Mouse (Mus musculus) stomach, embryonic 16.5 days (tissue): ENCODE measurements at regions not wholly inside any gene's neighbourhood (a gene's known extent, or its start where the extent isn't known, plus 50 kb on each side); places are given as distances from the start of the nearest gene placed in this dataset.
A peak's percentile ranks its signal among the peaks of the same experiment; 100 is the strongest.

ENCODE experiments used
- ATAC-seq: fragments of 200-750 bp; cut with Nextera tagmentation; 2 replicates; pipeline ENCODE4 v1.8.0; 2017; ENCODE audit warnings: moderate number of reproducible peaks, moderate TSS enrichment; ENCODE audit not compliant: insufficient read depth, low FRiP score
- H3K27ac ChIP-seq: fragments of 300-500 bp; sonication (generic); 2 replicates; pipeline ENCODE4 v1.5.1; 2014; ENCODE audit warnings: low read length
- H3K27me3 ChIP-seq: fragments of 300-500 bp; sonication (generic); 2 replicates; pipeline ENCODE4 v1.6.1; 2014; ENCODE audit warnings: low read length, control low read depth, mixed read lengths; ENCODE audit not compliant: control insufficient read depth, insufficient read depth
- H3K36me3 ChIP-seq: fragments of 300-500 bp; sonication (generic); 2 replicates; pipeline ENCODE4 v1.6.1; 2014; ENCODE audit warnings: low read length; ENCODE audit not compliant: control insufficient read depth, insufficient read depth
- H3K4me1 ChIP-seq: fragments of 300-500 bp; sonication (generic); 2 replicates; pipeline ENCODE4 v1.6.1; 2014; ENCODE audit warnings: low read length, control low read depth, mixed read lengths; ENCODE audit not compliant: control insufficient read depth, insufficient read depth
- H3K4me2 ChIP-seq: fragments of 300-500 bp; sonication (generic); 2 replicates; pipeline ENCODE4 v1.6.1; 2014; ENCODE audit warnings: low read depth, low read length, mixed read lengths
- H3K4me3 ChIP-seq: fragments of 300-500 bp; sonication (generic); replicated peaks from 2 replicates; pipeline ENCODE4 v1.5.1; 2014; ENCODE audit warnings: mild to moderate bottlenecking, low read length
- H3K9ac ChIP-seq: fragments of 300-500 bp; sonication (generic); 2 replicates; pipeline ENCODE4 v1.6.1; 2014; ENCODE audit warnings: low read length
- H3K9me3 ChIP-seq: fragments of 300-500 bp; sonication (generic); replicated peaks from 2 replicates; pipeline ENCODE4 v1.6.1; 2016; ENCODE audit warnings: low read length, control low read depth; ENCODE audit not compliant: control insufficient read depth
- WGBS: fragments of 180-500 bp; shearing (Covaris S2); extraction: QIAGEN DNeasy Blood & Tissue Kit; methylation state at CpG from one replicate; pipeline ENCODE4 v1.1.7; 2014; 5-methylcytosine and 5-hydroxymethylcytosine counted together

- 84% methylated on average over 4 of the region's 4 CpGs for WGBS
- ATAC-seq = no peak
- H3K27me3 ChIP-seq = no peaks in the 10 kb centered on the region
- H3K4me1 ChIP-seq = peaks cover 2% of the 10 kb centered on the region; the same call in 1 of the 2 replicates
- no peak overlapping the region for H3K9ac ChIP-seq
- no peaks in the 10 kb centered on the region for H3K9me3 ChIP-seq
- no peak overlapping the region for H3K27ac ChIP-seq
- no peak overlapping the region for H3K4me3 ChIP-seq
- no peak overlapping the region for H3K4me2 ChIP-seq
- H3K36me3 ChIP-seq = no peaks in the 10 kb centered on the region
These were observed 68.5 kb upstream of the Atp1a1 start for GRCm38 (mm10) chr3:101672943-101673342.

DNA sequence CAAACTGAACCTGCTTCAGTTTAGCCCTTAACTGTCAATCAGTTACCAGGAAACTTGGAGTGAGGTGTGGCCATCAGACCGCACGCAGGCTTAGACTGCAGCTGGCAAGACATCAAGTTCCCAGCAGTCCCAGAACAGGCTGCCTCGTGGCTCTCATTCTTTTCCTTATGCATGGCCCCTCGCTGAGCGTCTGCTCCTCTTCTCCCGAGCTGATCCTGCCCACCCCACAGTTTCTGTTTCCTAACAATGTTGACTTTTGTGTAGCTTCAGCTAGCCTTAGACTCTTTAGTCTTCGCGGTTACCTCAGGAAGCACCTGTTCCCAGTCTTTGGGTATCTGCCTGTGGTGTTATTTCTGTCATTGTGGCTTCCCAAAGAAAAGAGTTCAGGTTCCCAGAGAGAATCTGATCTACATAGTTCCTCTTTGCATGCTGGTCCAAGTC lies 66.1 kb upstream of the Atp1a1 start:
- H3K4me1 ChIP-seq = peaks cover 5% of the 10 kb centered on the region; the same call in 1 of the 2 replicates
- peak; percentile 61 for ATAC-seq
- no peaks in the 10 kb centered on the region for H3K9me3 ChIP-seq
- WGBS = 33% methylated on average over 8 of the region's 8 CpGs
- no peak overlapping the region for H3K9ac ChIP-seq
- no peak overlapping the region for H3K27ac ChIP-seq
- H3K36me3 ChIP-seq = no peaks in the 10 kb centered on the region
- H3K4me3 ChIP-seq = no peak overlapping the region
- no peaks in the 10 kb centered on the region for H3K27me3 ChIP-seq
- H3K4me2 ChIP-seq = no peak overlapping the region

DNA sequence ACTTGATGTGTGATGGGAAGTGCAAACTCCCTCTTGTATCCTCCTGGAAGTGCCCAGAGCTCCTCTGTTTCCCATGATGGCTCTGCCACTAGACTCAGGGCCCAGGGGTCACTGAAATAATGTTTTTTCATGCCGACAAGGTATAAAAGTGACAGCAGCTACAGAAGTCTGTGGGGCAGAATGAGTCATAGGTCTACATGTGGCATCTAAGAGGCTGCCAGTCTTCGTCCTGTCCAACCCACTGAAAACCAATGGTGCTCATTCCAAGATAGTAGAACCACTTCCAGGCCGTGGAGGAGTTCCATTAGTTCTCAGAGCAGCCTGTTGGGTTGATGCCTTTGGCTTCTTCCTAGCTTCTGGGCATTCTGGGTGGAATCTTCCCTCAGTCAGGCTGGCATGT lies 65.3 kb upstream of the Atp1a1 start:
- H3K9ac ChIP-seq = no peak overlapping the region
- no peak for ATAC-seq

GRCm38 (mm10) chr3:101667767-101668387 lies 63.4 kb upstream of the Atp1a1 start:
- Histone ChIP-seq H3K4me3 (peak overlapping the region; percentile 9; the same call in 1 of the 2 replicates), H3K27me3 (no peaks in the 10 kb centered on the region), H3K4me1 (peaks cover 5% of the 10 kb centered on the region; the same call in 1 of the 2 replicates), H3K9ac (peak overlapping the region; percentile 58), H3K27ac (peak overlapping the region; percentile 97), H3K36me3 (no peaks in the 10 kb centered on the region), H3K4me2 (peak overlapping the region; percentile 42), H3K9me3 (no peaks in the 10 kb centered on the region)
- 69% methylated on average over 10 of the region's 10 CpGs for WGBS
- ATAC-seq = peak; percentile 15; the same call in 1 of the 2 replicates

More for the DNA sequence above, 65.3 kb upstream of the Atp1a1 start:
- no peaks in the 10 kb centered on the region for H3K36me3 ChIP-seq
- H3K4me3 ChIP-seq = no peak overlapping the region
- H3K27ac ChIP-seq = no peak overlapping the region
- WGBS = 84% methylated on average over 3 of the region's 3 CpGs
- H3K9me3 ChIP-seq = no peaks in the 10 kb centered on the region
- no peaks in the 10 kb centered on the region for H3K27me3 ChIP-seq
- no peak overlapping the region for H3K4me2 ChIP-seq
- H3K4me1 ChIP-seq = peaks cover 5% of the 10 kb centered on the region; the same call in 1 of the 2 replicates

DNA sequence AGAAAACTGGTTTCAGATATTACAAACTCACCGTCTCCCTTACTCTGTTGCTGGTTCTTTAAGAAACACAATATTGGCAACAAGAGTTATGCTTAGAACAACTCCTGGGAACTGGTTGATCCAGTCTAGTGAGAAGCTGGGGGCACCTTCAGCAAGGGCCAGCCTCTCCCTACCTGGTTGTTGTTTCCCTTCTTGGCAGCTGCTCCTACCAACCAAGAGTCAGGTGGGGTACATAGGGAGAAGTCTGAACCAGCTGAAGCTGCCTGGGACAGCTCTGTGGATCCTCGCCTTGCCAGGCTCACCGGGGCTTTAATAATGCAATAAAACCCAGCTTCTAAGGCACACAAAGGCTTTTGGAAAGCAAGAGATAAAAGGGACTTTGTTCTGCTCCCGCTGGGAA lies 62.7 kb upstream of the Atp1a1 start:
- H3K4me1 ChIP-seq = peaks cover 5% of the 10 kb centered on the region; the same call in 1 of the 2 replicates
- H3K27ac ChIP-seq = peak overlapping the region; percentile 97
- no peaks in the 10 kb centered on the region for H3K9me3 ChIP-seq
- no peaks in the 10 kb centered on the region for H3K36me3 ChIP-seq
- H3K4me2 ChIP-seq = peak overlapping the region; percentile 42
- WGBS = 47% methylated on average over 4 of the region's 4 CpGs
- ATAC-seq = peak; percentile 93
- H3K9ac ChIP-seq = peak overlapping the region; percentile 58
- H3K4me3 ChIP-seq = peak overlapping the region; percentile 9; the same call in 1 of the 2 replicates
- no peaks in the 10 kb centered on the region for H3K27me3 ChIP-seq

- peak overlapping the region; percentile 20; the same call in 1 of the 2 replicates for H3K4me2 ChIP-seq
- 75% methylated on average over 8 of the region's 8 CpGs for WGBS
These were observed 62.1 kb upstream of the Atp1a1 start for GRCm38 (mm10) chr3:101666583-101666982.

DNA sequence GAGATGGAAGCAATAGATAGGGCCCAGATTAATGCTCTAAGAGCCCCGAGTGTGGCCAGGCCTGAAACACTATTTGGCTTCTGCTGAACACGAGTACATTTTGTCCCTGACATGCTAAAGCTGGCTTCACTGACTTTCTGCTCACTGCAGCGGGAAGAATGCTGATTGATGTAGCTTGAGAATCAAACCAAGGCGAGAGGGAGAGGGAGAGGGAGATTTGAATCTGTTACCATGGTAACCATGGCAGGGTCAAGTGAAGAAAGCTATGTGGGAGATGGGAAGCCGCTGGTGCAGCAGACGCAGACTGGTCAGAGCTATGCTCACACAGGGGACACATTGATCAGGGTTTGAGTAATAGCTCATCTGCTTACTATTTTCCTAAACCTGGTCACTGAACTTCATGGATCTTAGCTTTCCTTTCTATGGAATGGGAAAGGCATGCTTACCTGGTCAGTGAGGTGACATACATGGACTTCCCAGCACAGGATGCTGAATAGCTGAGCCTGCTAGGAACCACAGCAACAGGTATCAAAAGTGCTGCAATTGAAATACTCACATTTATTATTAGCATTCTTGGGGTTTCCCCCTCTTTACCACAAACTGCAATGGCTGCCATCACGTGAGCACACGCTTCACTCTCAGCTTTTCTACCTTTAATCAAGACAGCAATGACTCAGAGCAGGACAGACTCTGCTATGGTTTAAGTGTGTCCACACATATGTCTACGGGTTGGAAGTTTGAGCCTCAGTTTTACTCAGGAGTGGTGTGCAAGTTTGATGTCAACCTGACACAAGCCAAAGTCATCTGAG lies 56.9 kb upstream of the Atp1a1 start:
- no peak overlapping the region for H3K27ac ChIP-seq
- no peaks in the 10 kb centered on the region for H3K9me3 ChIP-seq
- H3K4me2 ChIP-seq = no peak overlapping the region
- no peaks in the 10 kb centered on the region for H3K36me3 ChIP-seq
- H3K9ac ChIP-seq = no peak overlapping the region
- H3K4me1 ChIP-seq = peaks cover 3% of the 10 kb centered on the region; the same call in 1 of the 2 replicates
- H3K4me3 ChIP-seq = no peak overlapping the region
- 42% methylated on average over 9 of the region's 9 CpGs for WGBS
- peak; percentile 62 for ATAC-seq
- no peaks in the 10 kb centered on the region for H3K27me3 ChIP-seq

More at GRCm38 (mm10) chr3:101666583-101666982, 62.1 kb upstream of the Atp1a1 start:
- H3K4me3 ChIP-seq = no peak overlapping the region
- H3K4me1 ChIP-seq = peaks cover 5% of the 10 kb centered on the region; the same call in 1 of the 2 replicates
- H3K27me3 ChIP-seq = no peaks in the 10 kb centered on the region
- H3K9ac ChIP-seq = peak overlapping the region; percentile 29
- no peak for ATAC-seq
- peak overlapping the region; percentile 97 for H3K27ac ChIP-seq
- no peaks in the 10 kb centered on the region for H3K36me3 ChIP-seq
- no peaks in the 10 kb centered on the region for H3K9me3 ChIP-seq

- no peak overlapping the region for H3K27ac ChIP-seq
- no peak overlapping the region for H3K9ac ChIP-seq
- H3K36me3 ChIP-seq = no peaks in the 10 kb centered on the region
- no peak for ATAC-seq
- no peaks in the 10 kb centered on the region for H3K9me3 ChIP-seq
- peaks cover 3% of the 10 kb centered on the region; the same call in 1 of the 2 replicates for H3K4me1 ChIP-seq
- H3K4me2 ChIP-seq = no peak overlapping the region
- H3K4me3 ChIP-seq = no peak overlapping the region
- no peaks in the 10 kb centered on the region for H3K27me3 ChIP-seq
- 59% methylated on average over 6 of the region's 6 CpGs for WGBS
These were observed 56.2 kb upstream of the Atp1a1 start for GRCm38 (mm10) chr3:101660635-101661034.

DNA sequence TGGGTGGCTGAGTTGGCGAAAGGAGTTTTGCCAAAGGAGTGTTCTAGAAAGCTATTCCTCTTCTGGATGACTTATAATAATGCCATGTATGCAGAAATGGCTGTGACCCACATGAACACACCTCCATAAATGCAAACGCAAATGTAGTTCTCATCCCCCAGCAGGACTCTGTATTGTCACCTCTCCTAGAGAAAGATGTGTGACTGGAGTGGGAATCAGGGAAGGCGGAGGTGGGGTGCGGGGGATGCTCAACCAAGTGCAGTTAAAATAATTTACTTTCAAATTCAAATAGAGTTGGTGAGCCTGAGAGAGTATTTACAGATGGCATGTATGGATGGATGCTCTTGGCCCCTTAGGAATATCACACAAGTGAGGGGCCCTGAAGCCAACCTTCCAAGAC lies 55.7 kb upstream of the Atp1a1 start:
- Histone ChIP-seq H3K27ac (no peak overlapping the region), H3K4me3 (no peak overlapping the region), H3K36me3 (no peaks in the 10 kb centered on the region), H3K27me3 (no peaks in the 10 kb centered on the region), H3K9ac (no peak overlapping the region), H3K4me1 (peaks cover 3% of the 10 kb centered on the region; the same call in 1 of the 2 replicates), H3K4me2 (no peak overlapping the region), H3K9me3 (no peaks in the 10 kb centered on the region)
- WGBS = 91% methylated on average over 4 of the region's 4 CpGs
- ATAC-seq = no peak
